Mouse (Mus musculus): ENCODE measurements around the gene Cacna1e. TPM values are rescaled to one million over a fixed set of nuclear protein-coding genes. Genes with fewer than 3 reads are reported as not detected.

The Cacna1e gene
- polyA plus RNA-seq, 1 experiment, result 51.9 TPM

GRCm38 (mm10) chr1:154723537-154724286, 160.6 kb downstream of the Cacna1e start:
- H3K27me3 ChIP-seq (ENCODE audit: control insufficient read depth, insufficient read depth, low read length), result no peaks in the 10 kb centered on the region
- WGBS, result 40% methylated on average over 19 of the region's 19 CpGs
- no peak overlapping the region for H3K4me3 ChIP-seq (replicated peaks; ENCODE audit: insufficient read depth, low read depth, low read length)
- peaks cover 11% of the 10 kb centered on the region; the same call in 1 of the 2 replicates for H3K4me1 ChIP-seq (ENCODE audit: control insufficient read depth, insufficient read depth, low read length)
- DNase-seq, result no peak
- H3K27ac ChIP-seq (ENCODE audit: insufficient read depth, low read length), result no peak overlapping the region
- no peak for TF ChIP-seq CTCF (IDR thresholded peaks at IDR 0.05; ENCODE audit: borderline replicate concordance, insufficient read depth, low read depth, low read length)
- no peak for TF ChIP-seq POLR2A (IDR thresholded peaks at IDR 0.05; ENCODE audit: borderline replicate concordance, insufficient read depth, low read length)

- no peak for DNase-seq
- Histone ChIP-seq H3K4me3 (replicated peaks; ENCODE audit: insufficient read depth, low read depth, low read length) (no peak overlapping the region), H3K4me1 (ENCODE audit: control insufficient read depth, insufficient read depth, low read length) (peaks cover 11% of the 10 kb centered on the region; the same call in 1 of the 2 replicates), H3K27me3 (ENCODE audit: control insufficient read depth, insufficient read depth, low read length) (no peaks in the 10 kb centered on the region), H3K27ac (ENCODE audit: insufficient read depth, low read length) (no peak overlapping the region)
- WGBS, result 56% methylated on average over 6 of the region's 6 CpGs
- TF ChIP-seq POLR2A (IDR thresholded peaks at IDR 0.05; ENCODE audit: borderline replicate concordance, insufficient read depth, low read length) (no peak), CTCF (IDR thresholded peaks at IDR 0.05; ENCODE audit: borderline replicate concordance, insufficient read depth, low read depth, low read length) (no peak)
Measured at GRCm38 (mm10) chr1:154723078-154723477, 161.2 kb downstream of the Cacna1e start.

DNA sequence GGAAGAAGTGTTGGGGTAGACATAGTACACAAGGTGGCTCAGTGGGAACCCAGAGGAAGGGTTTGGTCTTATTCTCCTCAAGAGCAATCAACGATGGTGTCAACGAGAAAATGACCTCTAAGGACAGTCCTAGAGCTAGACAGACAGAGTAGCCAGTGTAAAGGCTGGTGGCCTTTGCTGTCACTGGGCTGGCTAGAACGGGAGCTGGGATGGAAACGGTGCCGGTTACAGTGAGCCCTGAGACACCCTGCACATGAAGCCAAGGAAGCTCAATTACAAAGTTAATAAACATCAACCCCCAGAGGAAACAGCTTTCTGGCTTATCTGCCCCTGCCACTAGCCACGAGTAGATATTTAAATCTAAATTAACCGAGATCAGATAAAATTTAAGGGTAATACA, 168.7 kb downstream of the Cacna1e start:
- WGBS, result 78% methylated on average over 7 of the region's 7 CpGs
- H3K4me3 ChIP-seq (replicated peaks; ENCODE audit: insufficient read depth, low read depth, low read length), result no peak overlapping the region
- no peaks in the 10 kb centered on the region for H3K4me1 ChIP-seq (ENCODE audit: control insufficient read depth, insufficient read depth, low read length)
- H3K27me3 ChIP-seq (ENCODE audit: control insufficient read depth, insufficient read depth, low read length), result no peaks in the 10 kb centered on the region
- H3K27ac ChIP-seq (ENCODE audit: insufficient read depth, low read length), result no peak overlapping the region
- TF ChIP-seq POLR2A (IDR thresholded peaks at IDR 0.05; ENCODE audit: borderline replicate concordance, insufficient read depth, low read length) (no peak), CTCF (IDR thresholded peaks at IDR 0.05; ENCODE audit: borderline replicate concordance, insufficient read depth, low read depth, low read length) (no peak)
- no peak for DNase-seq

DNA sequence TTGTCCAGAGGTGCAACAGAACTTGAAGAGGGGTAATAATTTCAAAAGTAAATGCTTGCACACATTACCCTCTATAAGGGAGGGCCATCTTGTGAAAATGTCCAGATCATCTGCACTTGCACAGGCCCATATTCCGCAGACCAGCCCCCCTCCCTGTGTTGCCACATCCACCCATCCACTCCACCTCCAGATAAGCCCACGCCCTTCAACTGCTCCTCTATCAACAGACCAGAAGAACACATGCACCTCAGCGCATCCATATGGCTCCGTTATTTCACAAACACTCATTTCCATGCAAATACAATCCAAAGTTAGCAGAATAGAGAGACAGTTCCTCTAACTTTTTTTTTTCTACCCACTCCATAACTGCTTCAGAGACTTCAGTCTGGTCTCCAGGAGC, 171.6 kb downstream of the Cacna1e start:
- no peaks in the 10 kb centered on the region for H3K4me1 ChIP-seq (ENCODE audit: control insufficient read depth, insufficient read depth, low read length)
- no peaks in the 10 kb centered on the region for H3K27me3 ChIP-seq (ENCODE audit: control insufficient read depth, insufficient read depth, low read length)
- 93% methylated on average over 4 of the region's 4 CpGs for WGBS
- no peak overlapping the region for H3K4me3 ChIP-seq (replicated peaks; ENCODE audit: insufficient read depth, low read depth, low read length)
- no peak overlapping the region for H3K27ac ChIP-seq (ENCODE audit: insufficient read depth, low read length)
- no peak for TF ChIP-seq CTCF (IDR thresholded peaks at IDR 0.05; ENCODE audit: borderline replicate concordance, insufficient read depth, low read depth, low read length)
- no peak for TF ChIP-seq POLR2A (IDR thresholded peaks at IDR 0.05; ENCODE audit: borderline replicate concordance, insufficient read depth, low read length)
- DNase-seq, result no peak

GRCm38 (mm10) chr1:154707584-154708290, 176.6 kb downstream of the Cacna1e start:
- WGBS, result 95% methylated on average over 4 of the region's 4 CpGs
- no peak for DNase-seq
- no peaks in the 10 kb centered on the region for H3K27me3 ChIP-seq (ENCODE audit: control insufficient read depth, insufficient read depth, low read length)
- H3K4me1 ChIP-seq (ENCODE audit: control insufficient read depth, insufficient read depth, low read length), result peaks cover 3% of the 10 kb centered on the region
- H3K4me3 ChIP-seq (replicated peaks; ENCODE audit: insufficient read depth, low read depth, low read length), result no peak overlapping the region
- TF ChIP-seq CTCF (IDR thresholded peaks at IDR 0.05; ENCODE audit: borderline replicate concordance, insufficient read depth, low read depth, low read length) (no peak), POLR2A (IDR thresholded peaks at IDR 0.05; ENCODE audit: borderline replicate concordance, insufficient read depth, low read length) (no peak)
- no peak overlapping the region for H3K27ac ChIP-seq (ENCODE audit: insufficient read depth, low read length)

GRCm38 (mm10) chr1:154706974-154707373, 177.3 kb downstream of the Cacna1e start:
- Histone ChIP-seq H3K4me1 (ENCODE audit: control insufficient read depth, insufficient read depth, low read length) (peaks cover 3% of the 10 kb centered on the region), H3K27ac (ENCODE audit: insufficient read depth, low read length) (no peak overlapping the region)

DNA sequence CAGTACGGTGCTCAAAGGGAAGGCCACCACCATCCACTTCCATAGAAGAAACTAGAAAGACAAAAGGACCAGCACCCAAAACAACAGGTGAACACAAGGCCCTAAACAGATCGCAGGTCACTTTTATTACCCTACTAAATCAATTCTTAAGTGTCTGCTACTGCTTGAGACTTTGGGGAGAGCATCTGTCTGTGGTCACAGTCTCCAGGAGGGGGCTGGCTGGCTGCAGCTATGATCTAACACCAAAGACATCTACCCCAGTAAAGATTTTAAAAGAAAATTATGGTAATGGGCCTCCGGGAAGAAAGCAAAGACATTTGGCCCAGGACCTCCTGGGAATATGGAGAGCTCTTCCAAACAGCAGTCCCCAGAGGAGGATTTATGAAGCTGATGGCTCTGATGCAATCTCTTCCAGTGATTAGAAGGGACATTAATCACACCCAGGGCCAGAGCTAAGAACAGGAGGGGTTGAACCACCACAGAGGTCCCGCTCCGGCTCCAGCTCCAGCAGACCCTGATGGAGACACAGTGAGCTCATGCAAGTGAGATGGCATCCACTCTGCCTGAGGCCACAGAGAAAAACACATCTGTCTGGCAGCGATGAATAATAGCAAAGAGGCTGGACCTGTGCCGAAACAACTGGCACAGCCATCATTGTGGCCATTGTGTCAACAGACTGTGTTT, 178.3 kb downstream of the Cacna1e start:
- 84% methylated on average over 7 of the region's 7 CpGs for WGBS
- TF ChIP-seq POLR2A (IDR thresholded peaks at IDR 0.05; ENCODE audit: borderline replicate concordance, insufficient read depth, low read length) (no peak), CTCF (IDR thresholded peaks at IDR 0.05; ENCODE audit: borderline replicate concordance, insufficient read depth, low read depth, low read length) (no peak)
- no peaks in the 10 kb centered on the region for H3K27me3 ChIP-seq (ENCODE audit: control insufficient read depth, insufficient read depth, low read length)
- peaks cover 3% of the 10 kb centered on the region for H3K4me1 ChIP-seq (ENCODE audit: control insufficient read depth, insufficient read depth, low read length)
- H3K27ac ChIP-seq (ENCODE audit: insufficient read depth, low read length), result no peak overlapping the region
- no peak for DNase-seq
- H3K4me3 ChIP-seq (replicated peaks; ENCODE audit: insufficient read depth, low read depth, low read length), result no peak overlapping the region

More at GRCm38 (mm10) chr1:154706974-154707373, 177.3 kb downstream of the Cacna1e start:
- 93% methylated on average over 8 of the region's 8 CpGs for WGBS
- no peak overlapping the region for H3K4me3 ChIP-seq (replicated peaks; ENCODE audit: insufficient read depth, low read depth, low read length)
- DNase-seq, result no peak
- H3K27me3 ChIP-seq (ENCODE audit: control insufficient read depth, insufficient read depth, low read length), result no peaks in the 10 kb centered on the region
- TF ChIP-seq CTCF (IDR thresholded peaks at IDR 0.05; ENCODE audit: borderline replicate concordance, insufficient read depth, low read depth, low read length) (no peak), POLR2A (IDR thresholded peaks at IDR 0.05; ENCODE audit: borderline replicate concordance, insufficient read depth, low read length) (no peak)
